Mouse (Mus musculus) hindbrain, embryonic 11.5 days (tissue): Measurements from ENCODE around the gene Bach2. TPM values are rescaled to one million over a fixed set of nuclear protein-coding genes. Genes with fewer than 3 reads are reported as not detected.

Source experiments
- ATAC-seq: fragments of 200-750 bp; cut with Nextera tagmentation; 2 replicates; pipeline ENCODE4 v1.8.0; 2017; ENCODE audit warnings: mild to moderate bottlenecking, moderate TSS enrichment, moderate library complexity; ENCODE audit not compliant: low FRiP score
- DNase-seq: peaks from one replicate; pipeline ENCODE4 v3.0.0-alpha.2; 2015; ENCODE audit warnings: low spot score
- H3K27ac ChIP-seq: fragments of 300-500 bp; sonication (generic); 2 replicates; pipeline ENCODE4 v1.5.1; 2014; ENCODE audit warnings: mild to moderate bottlenecking, low read depth, low read length
- H3K27me3 ChIP-seq: fragments of 300-500 bp; sonication (generic); 2 replicates; pipeline ENCODE4 v1.6.1; 2014; ENCODE audit warnings: mild to moderate bottlenecking, low read length, moderate library complexity, mixed read lengths; ENCODE audit not compliant: control insufficient read depth, insufficient read depth
- H3K36me3 ChIP-seq: fragments of 300-500 bp; sonication (generic); 2 replicates; pipeline ENCODE4 v1.6.1; 2014; ENCODE audit warnings: mild to moderate bottlenecking, low read length, moderate library complexity, mixed read lengths; ENCODE audit not compliant: control insufficient read depth, insufficient read depth
- H3K4me1 ChIP-seq: fragments of 300-500 bp; sonication (generic); replicated peaks from 2 replicates; pipeline ENCODE4 v1.6.1; 2014; ENCODE audit warnings: low read length, mixed read lengths; ENCODE audit not compliant: control insufficient read depth, insufficient read depth
- H3K4me2 ChIP-seq: fragments of 300-500 bp; sonication (generic); replicated peaks from 2 replicates; pipeline ENCODE4 v1.6.1; 2014; ENCODE audit warnings: mild to moderate bottlenecking, low read depth, low read length
- H3K4me3 ChIP-seq: fragments of 300-500 bp; sonication (generic); 2 replicates; pipeline ENCODE4 v1.5.1; 2014; ENCODE audit warnings: low read depth, low read length
- H3K9ac ChIP-seq: fragments of 300-500 bp; sonication (generic); 2 replicates; pipeline ENCODE4 v1.6.1; 2014; ENCODE audit warnings: low read depth, low read length
- H3K9me3 ChIP-seq: fragments of 300-500 bp; sonication (generic); 2 replicates; pipeline ENCODE4 v1.6.1; 2016; ENCODE audit warnings: low read length; ENCODE audit not compliant: control insufficient read depth
- WGBS: fragments of 180-500 bp; shearing (Covaris S2); extraction: QIAGEN DNeasy Blood & Tissue Kit; methylation state at CpG from one replicate; pipeline ENCODE4 v1.1.7; 2014; 5-methylcytosine and 5-hydroxymethylcytosine counted together
- polyA plus RNA-seq: library from polyadenylated mRNA; unstranded; fragments of >200 nt; fragmentation: Nextera tagmentation; extraction: Ambion mirVana; gene quantifications from 2 replicates; pipeline ENCODE4 v1.2.1, GENCODE M21; 2014

The Bach2 gene
- polyA plus RNA-seq, 1 experiment from 2014 or later = 23.9 TPM

DNA sequence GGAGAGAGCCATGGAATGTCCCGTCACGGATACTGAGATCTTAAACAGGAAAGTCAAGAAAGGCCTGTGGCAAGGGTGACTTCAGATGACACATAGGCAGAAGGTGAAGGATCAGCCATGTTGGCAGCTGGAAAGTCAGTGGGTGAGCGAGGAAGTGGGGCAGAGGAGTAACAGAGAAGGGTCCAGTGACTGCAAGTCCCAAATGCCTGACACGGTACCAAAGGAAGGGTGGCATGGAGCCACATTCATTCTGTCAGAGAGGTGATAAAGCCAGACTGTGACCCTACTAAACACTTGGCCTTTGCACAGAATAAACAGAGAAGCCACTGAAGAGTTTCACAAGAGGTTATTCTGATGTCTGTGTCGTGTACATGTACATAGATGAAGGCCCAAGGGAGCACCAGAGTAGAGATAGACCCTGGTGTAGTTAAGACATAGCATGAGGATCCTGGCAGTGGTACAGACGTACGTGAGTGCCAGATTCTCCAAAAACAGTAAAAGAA, 267.8 kb downstream of the Bach2 start:
- no peaks in the 10 kb centered on the region for H3K27me3 ChIP-seq
- DNase-seq (no peak), ATAC-seq (no peak)

DNA sequence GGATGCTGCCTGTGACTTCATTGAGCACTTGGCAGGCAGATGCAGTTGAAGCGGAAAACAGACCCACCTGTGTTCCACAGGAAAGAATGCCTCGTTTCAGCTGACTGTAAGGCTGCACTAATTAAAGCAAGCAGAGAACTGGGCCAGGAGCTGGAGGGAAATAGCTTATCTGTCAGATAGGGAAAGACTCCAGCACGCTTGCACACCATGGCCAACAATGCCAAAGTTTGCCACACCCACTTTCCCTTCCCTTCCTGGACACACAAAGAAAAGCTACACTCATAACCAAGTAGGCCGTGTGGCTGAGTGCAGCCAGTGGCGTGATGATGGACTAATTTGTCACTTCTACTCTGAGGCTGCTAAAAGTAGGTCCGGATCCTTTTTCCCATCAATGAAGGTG, 268.4 kb downstream of the Bach2 start:
- Histone ChIP-seq H3K9ac (no peak overlapping the region), H3K4me1 (no peaks in the 10 kb centered on the region), H3K27me3 (no peaks in the 10 kb centered on the region), H3K4me2 (no peak overlapping the region), H3K4me3 (no peak overlapping the region), H3K9me3 (no peaks in the 10 kb centered on the region), H3K27ac (no peak overlapping the region), H3K36me3 (no peaks in the 10 kb centered on the region)
- ATAC-seq (no peak), DNase-seq (no peak)
- WGBS = 93% methylated on average over 6 of the region's 6 CpGs

More for the DNA sequence above, 267.8 kb downstream of the Bach2 start:
- H3K4me2 ChIP-seq = no peak overlapping the region
- H3K9me3 ChIP-seq = no peaks in the 10 kb centered on the region
- no peak overlapping the region for H3K9ac ChIP-seq
- no peaks in the 10 kb centered on the region for H3K36me3 ChIP-seq
- H3K4me3 ChIP-seq = no peak overlapping the region
- no peaks in the 10 kb centered on the region for H3K4me1 ChIP-seq
- no peak overlapping the region for H3K27ac ChIP-seq
- 96% methylated on average over 7 of the region's 7 CpGs for WGBS

DNA sequence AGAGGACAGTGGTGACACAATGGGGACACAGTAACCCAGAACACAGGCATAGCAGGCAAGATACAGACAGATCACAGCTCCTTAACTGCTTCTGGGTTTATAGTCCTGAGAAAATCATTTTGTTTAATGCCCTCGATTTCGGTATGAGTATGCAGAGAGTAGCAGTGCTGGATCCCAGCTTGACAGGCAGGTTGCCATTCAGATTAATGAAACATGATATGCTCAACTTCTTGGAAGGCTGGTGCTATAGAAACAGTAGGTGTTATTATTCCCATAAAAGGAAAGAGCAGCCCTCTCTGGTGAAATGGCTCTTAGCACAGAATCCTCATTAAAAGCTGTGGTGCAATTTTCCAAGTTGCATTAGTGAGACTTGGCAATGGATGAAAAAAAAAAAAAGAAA, 270.0 kb downstream of the Bach2 start:
- Histone ChIP-seq H3K4me1 (no peaks in the 10 kb centered on the region), H3K9me3 (no peaks in the 10 kb centered on the region), H3K36me3 (no peaks in the 10 kb centered on the region), H3K27me3 (no peaks in the 10 kb centered on the region), H3K9ac (no peak overlapping the region), H3K4me2 (no peak overlapping the region), H3K27ac (no peak overlapping the region), H3K4me3 (no peak overlapping the region)
- ATAC-seq = no peak
- 58% methylated on average over 2 of the region's 2 CpGs for WGBS
- no peak for DNase-seq

DNA sequence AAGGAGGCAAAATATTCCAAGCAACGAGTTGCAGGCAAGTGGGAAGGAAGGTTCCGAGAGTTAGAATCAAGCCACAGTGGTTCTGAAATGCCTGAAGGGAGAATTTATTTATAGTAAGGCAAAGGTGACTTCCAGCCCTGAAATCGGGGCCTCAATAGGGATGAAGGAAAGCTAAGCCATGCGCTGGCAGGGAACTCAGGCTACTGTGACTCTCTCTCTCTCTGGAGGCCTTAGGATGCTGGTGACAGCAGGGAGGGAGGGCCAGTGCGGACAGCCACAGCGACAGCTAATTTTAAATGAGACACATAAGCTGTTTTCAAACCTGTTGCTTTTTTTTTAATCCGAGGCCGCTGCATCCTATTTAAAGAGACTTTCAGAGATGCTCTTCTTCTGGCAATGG, 270.4 kb downstream of the Bach2 start:
- no peaks in the 10 kb centered on the region for H3K27me3 ChIP-seq
- no peak overlapping the region for H3K9ac ChIP-seq
- no peak for ATAC-seq
- H3K4me1 ChIP-seq = no peaks in the 10 kb centered on the region
- H3K9me3 ChIP-seq = no peaks in the 10 kb centered on the region
- H3K27ac ChIP-seq = no peak overlapping the region
- H3K4me2 ChIP-seq = no peak overlapping the region
- H3K4me3 ChIP-seq = no peak overlapping the region
- no peaks in the 10 kb centered on the region for H3K36me3 ChIP-seq
- WGBS = 46% methylated on average over 8 of the region's 8 CpGs
- DNase-seq = no peak

DNA sequence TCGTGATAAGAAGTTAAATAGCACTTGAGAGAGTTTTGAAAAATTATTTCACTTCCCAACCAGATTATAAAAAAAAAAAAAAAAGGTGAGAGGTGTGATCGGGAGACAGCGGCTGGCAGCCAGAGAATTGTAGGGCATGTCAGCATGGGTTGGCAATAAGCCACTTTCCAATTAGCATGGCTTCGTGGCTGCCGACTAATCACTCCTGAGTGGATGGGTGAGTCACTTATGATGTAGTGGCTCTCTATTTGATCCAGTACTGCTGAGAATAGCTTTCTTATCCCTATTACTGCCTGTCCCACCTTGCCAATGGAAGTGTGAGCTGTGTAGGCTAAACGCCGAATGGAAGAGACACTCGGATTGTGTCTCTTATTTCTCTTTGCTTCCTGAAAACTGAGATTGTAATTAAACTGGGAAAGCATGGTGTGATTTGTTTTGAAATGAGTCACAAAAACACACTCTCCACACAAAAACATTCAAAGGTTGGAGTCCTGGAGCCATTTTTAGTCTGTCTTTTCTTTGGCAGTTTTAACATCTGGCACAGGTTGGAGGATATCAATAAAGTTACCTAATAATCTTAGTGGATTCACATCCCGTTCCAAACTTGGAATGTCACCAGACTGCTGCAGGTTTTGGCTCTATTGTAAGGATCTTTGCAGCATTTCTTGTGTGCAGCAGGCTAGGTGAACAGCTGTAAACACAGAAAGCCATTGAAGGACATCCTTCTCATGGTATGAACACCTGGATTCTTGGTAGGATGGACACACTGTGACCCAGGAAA, 271.4 kb downstream of the Bach2 start:
- H3K4me3 ChIP-seq = no peak overlapping the region
- no peaks in the 10 kb centered on the region for H3K27me3 ChIP-seq
- H3K9me3 ChIP-seq = no peaks in the 10 kb centered on the region
- no peaks in the 10 kb centered on the region for H3K4me1 ChIP-seq
- ATAC-seq (no peak), DNase-seq (no peak)
- 86% methylated on average over 9 of the region's 9 CpGs for WGBS
- H3K9ac ChIP-seq = no peak overlapping the region
- no peak overlapping the region for H3K27ac ChIP-seq
- H3K36me3 ChIP-seq = no peaks in the 10 kb centered on the region
- H3K4me2 ChIP-seq = no peak overlapping the region

GRCm38 (mm10) chr4:32510940-32511339, 272.3 kb downstream of the Bach2 start:
- H3K36me3 ChIP-seq = no peaks in the 10 kb centered on the region
- no peaks in the 10 kb centered on the region for H3K27me3 ChIP-seq
- no peaks in the 10 kb centered on the region for H3K9me3 ChIP-seq
- DNase-seq (no peak), ATAC-seq (no peak)
- H3K9ac ChIP-seq = no peak overlapping the region
- H3K4me1 ChIP-seq = no peaks in the 10 kb centered on the region
- no peak overlapping the region for H3K27ac ChIP-seq
- no peak overlapping the region for H3K4me2 ChIP-seq
- 78% methylated on average over 7 of the region's 7 CpGs for WGBS
- H3K4me3 ChIP-seq = no peak overlapping the region

DNA sequence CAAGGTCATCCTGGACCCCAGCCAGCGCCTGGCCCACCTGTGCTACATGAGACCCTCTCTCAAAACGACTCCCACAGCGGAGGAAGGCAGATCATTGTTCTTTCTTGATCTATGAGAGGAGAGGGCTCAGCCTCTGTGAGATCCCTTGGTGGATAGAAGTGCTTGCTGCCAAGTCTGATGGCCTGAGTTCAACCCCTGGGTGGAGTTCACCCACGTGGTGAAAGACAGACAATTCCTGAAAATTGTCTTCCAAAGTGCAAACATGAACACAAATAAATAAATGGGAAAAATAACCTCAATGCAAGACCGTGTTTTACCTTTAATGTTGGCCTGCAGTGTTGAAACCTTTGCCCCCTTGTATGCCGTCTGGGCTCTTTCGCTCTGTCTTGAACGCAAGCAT, 277.5 kb downstream of the Bach2 start:
- Histone ChIP-seq H3K27ac (no peak overlapping the region), H3K27me3 (no peaks in the 10 kb centered on the region), H3K9ac (no peak overlapping the region), H3K4me2 (no peak overlapping the region), H3K4me3 (no peak overlapping the region), H3K36me3 (no peaks in the 10 kb centered on the region), H3K4me1 (peaks cover 2% of the 10 kb centered on the region; the same call in 1 of the 2 replicates), H3K9me3 (no peaks in the 10 kb centered on the region)
- DNase-seq (no peak), ATAC-seq (no peak)
- 90% methylated on average over 8 of the region's 8 CpGs for WGBS

DNA sequence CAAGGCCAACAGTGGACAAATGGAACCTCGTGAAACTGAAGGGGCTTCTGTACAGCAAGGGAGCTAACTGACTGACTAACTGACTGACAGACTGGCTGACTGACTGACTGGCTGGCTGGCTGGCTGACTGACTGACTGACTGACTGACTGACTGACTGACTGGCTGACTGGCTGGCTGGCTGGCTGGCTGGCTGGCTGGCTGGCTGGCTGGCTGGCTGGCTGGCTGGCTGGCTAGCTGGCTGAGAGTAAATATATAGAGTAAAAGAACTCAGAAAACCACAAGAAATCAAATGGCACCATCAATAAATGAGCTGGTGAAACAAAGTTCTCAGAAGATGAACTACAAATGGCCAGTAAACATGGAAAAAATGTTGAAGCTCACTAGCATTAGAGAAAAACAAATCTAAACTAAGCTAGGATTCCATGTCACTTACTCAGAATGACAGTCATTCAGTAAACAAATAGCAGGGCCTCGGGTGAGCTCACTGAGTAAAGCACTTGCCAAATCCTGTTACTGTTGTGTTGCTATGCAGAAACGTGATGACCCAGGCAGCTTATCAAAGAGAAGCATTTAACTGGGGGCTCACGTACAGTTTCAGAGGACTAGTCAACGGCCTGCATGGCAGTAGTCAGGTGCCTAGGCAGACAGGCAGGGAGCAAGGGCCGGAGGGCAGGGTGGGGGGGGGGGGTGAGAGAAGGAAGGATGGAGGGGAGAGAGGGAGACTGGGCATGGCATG, 280.4 kb downstream of the Bach2 start:
- no peaks in the 10 kb centered on the region for H3K9me3 ChIP-seq
- DNase-seq (no peak), ATAC-seq (no peak)
- H3K4me1 ChIP-seq = peaks cover 2% of the 10 kb centered on the region; the same call in 1 of the 2 replicates
- no peak overlapping the region for H3K4me2 ChIP-seq
- 67% methylated on average over 6 of the region's 6 CpGs for WGBS
- no peak overlapping the region for H3K27ac ChIP-seq
- no peaks in the 10 kb centered on the region for H3K27me3 ChIP-seq
- H3K36me3 ChIP-seq = no peaks in the 10 kb centered on the region
- no peak overlapping the region for H3K4me3 ChIP-seq
- no peak overlapping the region for H3K9ac ChIP-seq
